Mouse (Mus musculus) effector memory CD4-positive, alpha-beta T cell, adult 5 months (primary cell): Measurements from ENCODE around the gene Poglut1. TPM values are rescaled to one million over a fixed set of nuclear protein-coding genes. Genes with fewer than 3 reads are reported as not detected.

Source experiments
- polyA plus RNA-seq: library from polyadenylated mRNA; unstranded; fragments of 100-300 nt; shearing (Covaris generic); gene quantifications from one replicate; pipeline ENCODE4 v1.2.1, GENCODE M21; 2017

Poglut1 gene
- polyA plus RNA-seq: 24.5 TPM

DNA sequence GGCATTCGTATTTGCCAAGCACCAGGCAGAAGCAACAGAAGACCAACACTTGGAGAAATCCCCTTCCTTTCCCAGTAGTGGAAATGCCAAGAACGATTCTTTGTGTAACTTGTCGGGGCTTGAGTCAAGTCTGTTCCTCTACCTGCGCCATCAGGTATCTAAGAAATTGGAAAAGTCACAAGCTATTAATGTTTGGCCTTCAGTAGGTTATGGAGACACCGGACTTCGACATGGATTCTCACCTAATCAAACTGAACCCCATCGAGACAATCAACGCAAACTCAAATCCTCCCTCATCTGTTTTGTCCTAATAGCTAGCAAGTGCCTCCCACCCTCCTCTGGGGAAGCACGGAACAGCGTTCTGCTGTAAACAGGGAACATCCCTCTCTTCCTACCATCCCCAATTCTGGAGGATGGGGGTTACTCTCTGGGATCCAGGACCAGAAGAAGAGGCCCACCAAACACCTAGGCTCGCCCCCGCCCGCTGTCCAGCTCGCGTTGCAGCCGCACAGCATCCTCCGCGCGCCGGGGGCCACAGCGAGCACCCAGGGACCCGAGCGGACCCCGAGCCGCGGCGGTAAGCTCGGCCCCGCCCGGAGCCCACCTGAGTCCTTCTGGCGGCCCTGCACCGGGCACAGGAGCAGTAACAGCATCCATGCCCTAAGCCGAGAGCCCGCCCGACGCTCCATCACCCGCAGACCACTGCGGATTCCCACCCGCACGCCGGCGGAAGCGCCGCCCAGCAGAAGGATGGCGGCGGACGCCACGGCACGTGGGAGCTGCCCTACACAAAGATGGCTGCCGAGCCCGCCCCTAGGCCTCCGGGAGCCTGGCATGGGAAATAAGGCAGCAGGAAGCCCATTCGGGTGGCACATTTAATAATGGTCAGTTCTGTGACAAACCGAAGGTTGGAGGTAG lies at the start of gene Poglut1:
Gene Poglut1, minus strand, starts transcription at position 780 of the 918 bp plus-strand sequence.

DNA sequence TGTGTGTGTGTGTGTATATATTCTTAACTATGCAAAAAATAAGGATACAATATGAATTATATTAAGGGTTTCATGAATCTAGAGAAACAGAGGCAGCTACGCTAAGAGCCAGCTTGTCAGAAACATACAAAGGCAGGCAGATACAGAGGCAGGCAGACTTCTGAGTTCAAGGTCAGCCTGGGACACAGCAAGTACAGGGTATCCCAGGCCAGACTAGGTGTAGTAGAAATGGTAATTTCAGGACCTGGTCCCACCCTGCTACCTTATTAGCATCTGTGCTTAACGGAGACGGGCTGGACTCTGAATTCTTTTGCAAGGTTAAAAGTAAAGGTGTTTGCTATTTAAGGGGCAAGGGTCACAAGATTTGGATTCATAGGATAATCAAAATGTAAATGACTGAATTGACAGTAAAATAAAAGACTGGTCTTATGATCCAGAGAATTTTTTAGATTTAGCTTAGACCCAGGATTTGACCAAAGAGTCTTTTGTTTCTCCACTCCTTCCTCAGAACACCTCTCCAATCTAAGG lies 8.2 kb upstream of the Poglut1 start, which contains the start of gene Tmem39a:
Gene Tmem39a, plus strand, starts transcription at position 478 of the 528 bp plus-strand sequence.

DNA sequence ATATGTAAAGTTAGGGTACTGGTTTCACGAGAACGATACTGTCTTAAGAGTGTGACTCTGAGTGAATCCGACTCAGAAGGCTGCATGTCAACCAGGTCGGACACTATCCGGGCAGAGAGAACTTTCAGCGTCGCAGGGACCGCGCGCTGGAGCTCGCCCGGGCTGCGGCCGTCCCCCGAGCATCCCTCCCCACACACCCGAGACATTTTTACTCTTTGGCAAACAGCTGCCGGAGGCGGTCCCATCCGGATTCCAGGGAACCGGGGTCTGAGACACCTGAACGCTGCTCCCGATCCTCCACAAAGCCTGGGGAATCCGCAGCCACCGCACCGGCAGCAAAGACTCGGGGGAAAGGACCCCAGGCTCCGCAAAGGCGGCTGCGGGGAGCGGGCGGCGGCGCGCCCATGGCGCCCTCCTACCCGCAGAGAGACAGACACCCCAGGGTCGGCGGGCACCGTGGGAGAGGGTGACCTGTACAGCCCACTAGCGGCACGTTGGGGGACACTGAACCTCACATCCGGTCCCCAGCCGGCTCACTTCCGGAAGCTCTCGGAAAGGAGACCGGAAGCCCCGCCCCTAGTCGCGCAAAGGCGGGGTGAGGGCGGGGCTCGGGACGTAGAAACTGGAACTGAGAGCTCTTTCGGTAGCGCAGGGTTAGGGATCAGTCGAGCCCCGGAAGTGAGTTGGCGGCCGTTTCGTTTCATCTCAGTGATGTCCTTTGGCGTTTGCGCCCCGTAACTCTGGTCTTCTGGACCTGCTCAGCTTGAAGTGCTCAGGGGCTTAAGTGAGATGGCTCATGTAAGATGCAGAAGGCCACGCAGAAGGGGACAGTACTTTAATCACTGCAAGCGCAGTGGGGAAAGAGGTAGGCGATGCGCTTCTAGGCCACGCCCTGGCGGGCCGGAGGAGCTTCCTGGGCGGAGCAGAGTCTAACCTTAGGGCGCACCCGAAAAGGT lies 27.7 kb downstream of the Poglut1 start, which contains the start of gene Timmdc1:
Gene Timmdc1, minus strand, starts transcription at position 535 of the 956 bp plus-strand sequence.

Other genes starting within 250 kb of the Poglut1 start
- gene Maats1, start 208.1 kb downstream of the Poglut1 start, polyA plus RNA-seq: not detected
- 202 TPM for gene Cox17, start 203.3 kb downstream of the Poglut1 start, polyA plus RNA-seq
- not detected for gene Gm21987, start 203.2 kb downstream of the Poglut1 start, polyA plus RNA-seq
- 6.8 TPM for gene Popdc2, start 188.0 kb downstream of the Poglut1 start, polyA plus RNA-seq
- 0.19 TPM for gene Pla1a, start 117.1 kb downstream of the Poglut1 start, polyA plus RNA-seq
- gene Adprh, start 97.6 kb downstream of the Poglut1 start, polyA plus RNA-seq: 49.2 TPM
- 2.8 TPM for gene Cd80, start 94.7 kb downstream of the Poglut1 start, polyA plus RNA-seq
- 3.9 TPM for gene Timmdc1, start 27.6 kb downstream of the Poglut1 start, polyA plus RNA-seq
- gene Tmem39a, start 8.4 kb upstream of the Poglut1 start, polyA plus RNA-seq: 55.3 TPM
- gene Arhgap31, start 163.0 kb upstream of the Poglut1 start, polyA plus RNA-seq: 86.8 TPM
- gene B4galt4, start 192.0 kb upstream of the Poglut1 start, polyA plus RNA-seq: 2.2 TPM